Mouse (Mus musculus) olfactory bulb, adult 2 months (tissue): ENCODE results near the gene Rgs6.

ENCODE experiments used
- CTCF ChIP-seq: fragments of 200-500 bp; IDR thresholded peaks from 2 replicates; pipeline ENCODE4 v1.5.1; 2012; ENCODE audit warnings: low read depth, mild to moderate bottlenecking, low read length, moderate library complexity; ENCODE audit not compliant: insufficient read depth
- POLR2A ChIP-seq: fragments of 200-500 bp; IDR thresholded peaks from 2 replicates; pipeline ENCODE4 v1.6.1; 2012; ENCODE audit warnings: mild to moderate bottlenecking, low read depth, low read length, moderate library complexity; ENCODE audit not compliant: insufficient read depth

DNA sequence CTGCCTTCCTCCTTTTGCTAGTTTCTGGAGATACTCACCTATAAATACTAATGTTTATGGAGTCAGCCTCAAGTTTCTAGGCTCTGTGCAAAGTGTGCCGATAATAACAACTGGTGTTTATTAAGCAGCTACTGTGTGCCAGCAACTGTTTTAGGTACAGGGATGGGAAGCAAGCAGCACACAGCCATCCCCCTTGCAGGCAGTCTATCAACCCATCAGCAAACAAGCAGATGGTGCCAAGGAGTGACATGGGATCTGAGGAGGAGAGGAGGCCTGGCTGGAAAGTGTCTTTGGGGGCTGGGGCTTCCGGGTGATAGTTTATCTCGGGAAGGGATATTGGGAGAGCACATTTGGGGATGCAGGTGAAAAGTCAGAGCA, 111.4 kb downstream of the Rgs6 start:
- TF ChIP-seq CTCF (no peak), POLR2A (no peak)
